25 mouse cellular contexts compared by ENCODE assay signal in the genomic region with DNA sequence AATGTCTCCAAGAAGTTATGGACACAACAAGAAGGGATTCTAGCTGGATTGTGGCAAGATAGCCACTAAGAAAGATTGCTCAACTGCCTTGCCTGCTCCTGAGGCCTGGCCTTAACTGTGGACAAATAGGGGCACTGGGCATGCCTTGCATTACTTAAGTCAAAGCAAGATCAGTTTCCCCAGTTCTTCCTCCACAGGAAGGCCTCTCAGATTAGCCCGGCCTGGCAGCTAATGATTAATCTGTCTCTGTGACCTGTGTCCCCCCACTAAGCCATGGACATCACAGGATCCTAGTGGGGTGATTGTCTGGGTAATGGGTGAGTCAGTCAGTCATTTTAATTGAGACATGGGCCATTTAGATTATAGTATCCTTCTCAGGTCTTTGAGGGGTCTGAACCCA. TPM values are rescaled to one million over a fixed set of nuclear protein-coding genes. Genes with fewer than 3 reads are reported as not detected.
DNase-seq lines count a peak whose midpoint lies in the region; ATAC-seq and TF ChIP-seq lines count a peak whose summit lies in the region.
"Had no signal": no experiment of that assay in that cellular context is flagged by ENCODE, and none has a peak within 500 bp of the region (broad histone marks: within the 10 kb centered on the region; RNA-seq: fewer than 3 reads in every experiment).

No protein-coding gene starts in this region.

- intact Hi-C loops in gastrocnemius, adult 2 months (cut with DNase I), result loop anchor here (2.0 kb wide), 1 partner anchor 211 kb away; no protein-coding TSS in a partner anchor
- intact Hi-C loops in left cerebral cortex, adult 2 months (cut with DNase I), result loop anchor here (2.0 kb wide), 2 partner anchors 399 to 509 kb away; no protein-coding TSS in a partner anchor

- peaks cover 40% of the 10 kb centered on the region for H3K4me1 ChIP-seq in megakaryocyte, embryonic 14.5 days
- H3K4me1 ChIP-seq in bone marrow, adult 2 months (ENCODE audit: control insufficient read depth, insufficient read depth, low read length), result peaks cover 6% of the 10 kb centered on the region
- H3K4me1 ChIP-seq in forebrain, embryonic 14.5 days (ENCODE audit: control insufficient read depth, insufficient read depth, low read length), result no peaks in the 10 kb centered on the region
- H3K4me1 ChIP-seq: embryonic facial prominence, embryonic 15.5 days had no signal

- 27% methylated on average over 1 of the region's 1 CpGs for WGBS in bone marrow, adult 2 months
- WGBS in forebrain, embryonic 14.5 days, result 81% methylated on average over 1 of the region's 1 CpGs

- no peak overlapping the region for H3K9ac ChIP-seq in forebrain, embryonic 14.5 days (ENCODE audit: low read length)
- H3K9ac ChIP-seq: embryonic facial prominence, embryonic 15.5 days; hindbrain, embryonic 15.5 days; neural tube, embryonic 13.5 days had no signal

- no peak overlapping the region for H3K4me3 ChIP-seq in gastrocnemius, adult 2 months
- no peak overlapping the region for H3K4me3 ChIP-seq in left cerebral cortex, adult 2 months
- H3K4me3 ChIP-seq in megakaryocyte, embryonic 14.5 days (replicated peaks), result peak overlapping the region; percentile 56
- H3K4me3 ChIP-seq in bone marrow, adult 2 months (replicated peaks; ENCODE audit: control insufficient read depth, low read depth, low read length), result no peak overlapping the region
- no peak overlapping the region for H3K4me3 ChIP-seq in forebrain, embryonic 14.5 days (ENCODE audit: low read depth, low read length)
- H3K4me3 ChIP-seq: embryonic facial prominence, embryonic 15.5 days; heart, embryonic 10.5 days; hindbrain, embryonic 15.5 days; limb, embryonic 10.5 days; neural tube, embryonic 13.5 days had no signal

- peak overlapping the region; percentile 43 for H3K27ac ChIP-seq in gastrocnemius, adult 2 months
- peak overlapping the region; percentile 13; the same call in 1 of the 2 replicates for H3K27ac ChIP-seq in left cerebral cortex, adult 2 months
- peak overlapping the region; percentile 25; the same call in 1 of the 2 replicates for H3K27ac ChIP-seq in bone marrow, adult 2 months (ENCODE audit: control insufficient read depth, insufficient read depth, low read depth, low read length, poor library complexity)
- no peak overlapping the region for H3K27ac ChIP-seq in forebrain, embryonic 14.5 days (ENCODE audit: low read depth, low read length)
- H3K27ac ChIP-seq: embryonic facial prominence, embryonic 15.5 days; heart, embryonic 10.5 days; hindbrain, embryonic 15.5 days; limb, embryonic 10.5 days; neural tube, embryonic 13.5 days had no signal

- H3K4me2 ChIP-seq in forebrain, embryonic 14.5 days (ENCODE audit: low read length), result no peak overlapping the region
- H3K4me2 ChIP-seq: embryonic facial prominence, embryonic 15.5 days; hindbrain, embryonic 15.5 days; neural tube, embryonic 13.5 days had no signal

- no peak for DNase-seq in gastrocnemius, adult 2 months
- no peak for DNase-seq in gastrocnemius, postnatal 4 days (ENCODE audit: low spot score in 2 of 2)
- no peak for DNase-seq in left cerebral cortex, adult 2 months (ENCODE audit: extremely low spot score in 1 of 2, low spot score in 2 of 2)
- DNase-seq in left cerebral cortex, adult 11 months (ENCODE audit: low spot score), result no peak
- DNase-seq in forebrain, embryonic 14.5 days (ENCODE audit: low spot score), result no peak
- DNase-seq: thymus, adult 2 months had no signal

- H3K27me3 ChIP-seq in megakaryocyte, embryonic 14.5 days (replicated peaks), result no peaks in the 10 kb centered on the region
- H3K27me3 ChIP-seq in forebrain, embryonic 14.5 days (replicated peaks; ENCODE audit: control insufficient read depth, insufficient read depth, low read length), result no peaks in the 10 kb centered on the region
- H3K27me3 ChIP-seq: embryonic facial prominence, embryonic 15.5 days; hindbrain, embryonic 15.5 days; neural tube, embryonic 13.5 days had no signal

- no peak for ATAC-seq in megakaryocyte, adult 5-6 weeks (ENCODE audit: poor library complexity, severe bottlenecking)
- no peak for ATAC-seq in forebrain, embryonic 14.5 days

- no peaks in the 10 kb centered on the region for H3K36me3 ChIP-seq in megakaryocyte, embryonic 14.5 days (replicated peaks; ENCODE audit: low read length)
- no peaks in the 10 kb centered on the region for H3K36me3 ChIP-seq in forebrain, embryonic 14.5 days (ENCODE audit: control insufficient read depth, insufficient read depth, low read length)
- H3K36me3 ChIP-seq: embryonic facial prominence, embryonic 15.5 days; heart, embryonic 10.5 days; hindbrain, embryonic 15.5 days; limb, embryonic 10.5 days; neural tube, embryonic 13.5 days had no signal

- H3K9me3 ChIP-seq in megakaryocyte, embryonic 14.5 days, result no peaks in the 10 kb centered on the region
- no peaks in the 10 kb centered on the region for H3K9me3 ChIP-seq in forebrain, embryonic 14.5 days (replicated peaks; ENCODE audit: control insufficient read depth, low read length)
- H3K9me3 ChIP-seq: embryonic facial prominence, embryonic 15.5 days; heart, embryonic 10.5 days; hindbrain, embryonic 15.5 days; limb, embryonic 10.5 days; neural tube, embryonic 13.5 days had no signal

- no peak for TF ChIP-seq POLR2A in bone marrow, adult 2 months (IDR thresholded peaks at IDR 0.05; ENCODE audit: borderline replicate concordance, control insufficient read depth, low read depth, low read length)

- TF ChIP-seq CTCF in gastrocnemius, adult 2 months (IDR thresholded peaks at IDR 0.05), result no peak
- no peak for TF ChIP-seq CTCF in left cerebral cortex, adult 2 months (IDR thresholded peaks at IDR 0.05)
- TF ChIP-seq CTCF in bone marrow, adult 2 months (IDR thresholded peaks at IDR 0.05; ENCODE audit: control insufficient read depth, insufficient read depth, low read length), result no peak

RNA-seq across cellular contexts. Expression of a gene that starts 29.3 kb away (rescaled TPM):
- total RNA-seq in gastrocnemius, adult 2 months (2021), result not detected
- not detected for total RNA-seq in gastrocnemius, postnatal 4 days (2021)
- not detected for total RNA-seq in left cerebral cortex, adult 2 months (2021)
- polyA plus RNA-seq in megakaryocyte, embryonic 14.5 days (2012; ENCODE audit: insufficient read depth, low replicate concordance), result not detected in 2 replicates
- 4.5 and 11.2 TPM in 2 replicates for total RNA-seq in megakaryocyte, adult 5-6 weeks (2015)
- total RNA-seq in megakaryocyte, adult 5-6 weeks (2017), result 2.6 and 3.6 TPM in 2 replicates
- polyA plus RNA-seq in bone marrow, adult 2 months (2011; ENCODE audit: insufficient read depth, insufficient read length, low replicate concordance, missing spikeins), result 0.68 TPM in 1 of 2 replicates, not detected in the other
- polyA plus RNA-seq in forebrain, embryonic 14.5 days (2014; fragmentation: Nextera tagmentation; extraction: Ambion mirVana), result not detected in 2 replicates
- total RNA-seq: adrenal gland, postnatal 14 days; common myeloid progenitor, adult 5-6 weeks; gastrocnemius, postnatal 25 days; layer of hippocampus, postnatal 10 days had no signal
- polyA plus RNA-seq: brain, embryonic 14.5 days; embryonic facial prominence, embryonic 15.5 days; forebrain, embryonic 16.5 days; heart, embryonic 10.5 days; hindbrain, embryonic 15.5 days; limb, embryonic 10.5 days; neural tube, embryonic 13.5 days had no signal

RNA-seq across cellular contexts. Expression of a gene that starts 29.4 kb away (rescaled TPM):
- not detected for total RNA-seq in gastrocnemius, adult 2 months (2021)
- total RNA-seq in gastrocnemius, postnatal 4 days (2021), result not detected
- not detected for total RNA-seq in left cerebral cortex, adult 2 months (2021)
- polyA plus RNA-seq in megakaryocyte, embryonic 14.5 days (2012; ENCODE audit: insufficient read depth, low replicate concordance), result not detected in 2 replicates
- total RNA-seq in megakaryocyte, adult 5-6 weeks (2015), result 2.7 TPM in 1 of 2 replicates, not detected in the other
- 3.4 TPM in 1 of 2 replicates, not detected in the other for total RNA-seq in megakaryocyte, adult 5-6 weeks (2017)
- polyA plus RNA-seq in bone marrow, adult 2 months (2011; ENCODE audit: insufficient read depth, insufficient read length, low replicate concordance, missing spikeins), result 2.3 TPM in 1 of 2 replicates, not detected in the other
- not detected in 2 replicates for polyA plus RNA-seq in forebrain, embryonic 14.5 days (2014; fragmentation: Nextera tagmentation; extraction: Ambion mirVana)
- total RNA-seq: adrenal gland, postnatal 14 days; gastrocnemius, postnatal 25 days; layer of hippocampus, postnatal 10 days; megakaryocyte progenitor cell, adult 5-6 weeks had no signal
- polyA plus RNA-seq: brain, embryonic 14.5 days; embryonic facial prominence, embryonic 15.5 days; forebrain, embryonic 16.5 days; heart, embryonic 10.5 days; heart, embryonic 16.5 days; hindbrain, embryonic 15.5 days; kidney, embryonic 16.5 days; limb, embryonic 10.5 days; liver, embryonic 16.5 days; midbrain, embryonic 14.5 days; neural tube, embryonic 13.5 days; thymus, adult 2 months had no signal

RNA-seq across cellular contexts. Expression of a gene that starts 31.9 kb away (rescaled TPM):
- total RNA-seq in gastrocnemius, adult 2 months (2021), result not detected
- under 1 TPM in 1 of 2 experiments, not detected in 1; 0.21 TPM for total RNA-seq in gastrocnemius, postnatal 4 days (2021)
- total RNA-seq in left cerebral cortex, adult 2 months (2021), result not detected
- not detected in 2 replicates for polyA plus RNA-seq in megakaryocyte, embryonic 14.5 days (2012; ENCODE audit: insufficient read depth, low replicate concordance)
- 34.3 and 38.5 TPM in 2 replicates for total RNA-seq in megakaryocyte, adult 5-6 weeks (2015)
- 58.0 and 59.7 TPM in 2 replicates for total RNA-seq in megakaryocyte, adult 5-6 weeks (2017)
- polyA plus RNA-seq in bone marrow, adult 2 months (2011; ENCODE audit: insufficient read depth, insufficient read length, low replicate concordance, missing spikeins), result 2.7 and 4.9 TPM in 2 replicates
- not detected in 2 replicates for polyA plus RNA-seq in forebrain, embryonic 14.5 days (2014; fragmentation: Nextera tagmentation; extraction: Ambion mirVana)
- total RNA-seq: gastrocnemius, postnatal 25 days; layer of hippocampus, postnatal 10 days had no signal
- polyA plus RNA-seq: brain, embryonic 14.5 days; forebrain, embryonic 16.5 days; heart, embryonic 10.5 days; hindbrain, embryonic 15.5 days; kidney, embryonic 16.5 days; limb, embryonic 10.5 days; midbrain, embryonic 14.5 days; neural tube, embryonic 13.5 days had no signal

RNA-seq across cellular contexts. Expression of a gene that starts 35.4 kb away (rescaled TPM):
- not detected for total RNA-seq in gastrocnemius, adult 2 months (2021)
- total RNA-seq in gastrocnemius, postnatal 4 days (2021), result under 1 TPM; 0.34 TPM
- 1 to 10 TPM in 1 of 2 experiments, under 1 TPM in 1; 0.94 to 1.5 TPM for total RNA-seq in left cerebral cortex, adult 2 months (2021)
- polyA plus RNA-seq in megakaryocyte, embryonic 14.5 days (2012; ENCODE audit: insufficient read depth, low replicate concordance), result 0.43 TPM in 1 of 2 replicates, not detected in the other
- 154 and 164 TPM in 2 replicates for total RNA-seq in megakaryocyte, adult 5-6 weeks (2015)
- 141 and 149 TPM in 2 replicates for total RNA-seq in megakaryocyte, adult 5-6 weeks (2017)
- 6.2 and 16.8 TPM in 2 replicates for polyA plus RNA-seq in bone marrow, adult 2 months (2011; ENCODE audit: insufficient read depth, insufficient read length, low replicate concordance, missing spikeins)
- 0.52 and 0.65 TPM in 2 replicates for polyA plus RNA-seq in forebrain, embryonic 14.5 days (2014; fragmentation: Nextera tagmentation; extraction: Ambion mirVana)

Comparison
In these comparisons a context has a peak if more than half of its experiments do, and no peak if none do; other contexts are left out.
1. RNA of a gene that starts 31.9 kb away (total RNA-seq): 34.3 to 59.7 TPM in megakaryocyte, adult 5-6 weeks; 0.21 TPM in gastrocnemius, postnatal 4 days, not detected in left cerebral cortex, adult 2 months and not detected in gastrocnemius, adult 2 months; every median in the first group is over 10 times any median in the second.